Mouse (Mus musculus) midbrain, embryonic 14.5 days (tissue): ENCODE data around the gene Wipf1. TPM values are rescaled to one million over a fixed set of nuclear protein-coding genes. Genes with fewer than 3 reads are reported as not detected.

Experiments used
- ATAC-seq: fragments of 200-750 bp; cut with Nextera tagmentation; 2 replicates; pipeline ENCODE4 v1.8.0; 2017; ENCODE audit warnings: moderate number of reproducible peaks, moderate library complexity; ENCODE audit not compliant: low FRiP score, low TSS enrichment
- DNase-seq: peaks from one replicate; pipeline ENCODE4 v3.0.0-alpha.2; 2015
- H3K27ac ChIP-seq: fragments of 300-500 bp; sonication (generic); replicated peaks from 2 replicates; pipeline ENCODE4 v1.5.1; 2014; ENCODE audit warnings: mild to moderate bottlenecking, low read depth, low read length, moderate library complexity
- H3K27me3 ChIP-seq: fragments of 300-500 bp; sonication (generic); 2 replicates; pipeline ENCODE4 v1.6.1; 2014; ENCODE audit warnings: low read length, control low read depth, mixed read lengths; ENCODE audit not compliant: control insufficient read depth, insufficient read depth
- H3K36me3 ChIP-seq: fragments of 300-500 bp; sonication (generic); 2 replicates; pipeline ENCODE4 v1.6.1; 2014; ENCODE audit warnings: low read length, control low read depth; ENCODE audit not compliant: control insufficient read depth, insufficient read depth
- H3K4me1 ChIP-seq: fragments of 300-500 bp; sonication (generic); 2 replicates; pipeline ENCODE4 v1.6.1; 2014; ENCODE audit warnings: mild to moderate bottlenecking, antibody characterized with exemption, low read length, control low read depth; ENCODE audit not compliant: control insufficient read depth, insufficient read depth
- H3K4me2 ChIP-seq: fragments of 300-500 bp; sonication (generic); 2 replicates; pipeline ENCODE4 v1.6.1; 2014; ENCODE audit warnings: mild to moderate bottlenecking, low read length, moderate library complexity
- H3K4me3 ChIP-seq: fragments of 300-500 bp; sonication (generic); replicated peaks from 2 replicates; pipeline ENCODE4 v1.5.1; 2014; ENCODE audit warnings: low read depth, low read length
- H3K9ac ChIP-seq: fragments of 300-500 bp; sonication (generic); replicated peaks from 2 replicates; pipeline ENCODE4 v1.6.1; 2014; ENCODE audit warnings: mild to moderate bottlenecking, low read length, moderate library complexity
- H3K9me3 ChIP-seq: fragments of 300-500 bp; sonication (generic); 2 replicates; pipeline ENCODE4 v1.6.1; 2016; ENCODE audit warnings: low read length, control low read depth, mixed read lengths; ENCODE audit not compliant: control insufficient read depth
- WGBS: fragments of 180-500 bp; shearing (Covaris S2); extraction: QIAGEN DNeasy Blood & Tissue Kit; methylation state at CpG from one replicate; pipeline ENCODE4 v1.1.7; 2014; 5-methylcytosine and 5-hydroxymethylcytosine counted together
- polyA plus RNA-seq: library from polyadenylated mRNA; unstranded; fragments of >200 nt; fragmentation: Nextera tagmentation; extraction: Ambion mirVana; gene quantifications from 2 replicates; pipeline ENCODE4 v1.2.1, GENCODE M21; 2014

Gene Wipf1
- polyA plus RNA-seq, 1 experiment from 2014 or later = 2.8 TPM

DNA sequence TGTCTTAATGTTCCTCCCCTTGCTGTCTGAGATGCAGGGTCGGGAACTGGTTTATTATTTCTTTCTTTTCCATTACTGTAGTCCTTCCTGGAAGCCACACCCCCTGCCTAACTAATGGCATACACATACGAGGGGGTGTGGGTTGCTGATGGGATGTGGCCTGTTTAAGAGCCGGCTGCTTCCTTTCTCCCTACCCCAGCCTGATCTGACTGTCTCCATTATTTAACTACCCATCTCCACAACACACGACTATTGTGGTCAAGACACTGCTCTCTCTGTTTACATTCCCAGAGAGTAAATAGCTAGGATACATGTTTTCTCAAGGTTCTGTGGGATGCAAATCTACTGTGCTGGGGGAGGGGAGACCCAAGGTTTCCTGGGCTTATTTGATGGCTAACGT is 7.8 kb downstream of the Wipf1 start:
- H3K9ac ChIP-seq = no peak overlapping the region
- 43% methylated on average over 5 of the region's 5 CpGs for WGBS
- DNase-seq = no peak
- H3K4me1 ChIP-seq = no peaks in the 10 kb centered on the region
- ATAC-seq = no peak
- H3K9me3 ChIP-seq = no peaks in the 10 kb centered on the region
- no peak overlapping the region for H3K4me2 ChIP-seq
- H3K27me3 ChIP-seq = no peaks in the 10 kb centered on the region
- no peak overlapping the region for H3K4me3 ChIP-seq
- no peaks in the 10 kb centered on the region for H3K36me3 ChIP-seq
- no peak overlapping the region for H3K27ac ChIP-seq

- no peak overlapping the region for H3K9ac ChIP-seq
- no peak overlapping the region for H3K27ac ChIP-seq
- 86% methylated on average over 5 of the region's 5 CpGs for WGBS
- no peaks in the 10 kb centered on the region for H3K36me3 ChIP-seq
- H3K27me3 ChIP-seq = no peaks in the 10 kb centered on the region
- no peaks in the 10 kb centered on the region for H3K9me3 ChIP-seq
- DNase-seq = no peak
- no peak for ATAC-seq
- H3K4me2 ChIP-seq = no peak overlapping the region
- H3K4me3 ChIP-seq = no peak overlapping the region
- no peaks in the 10 kb centered on the region for H3K4me1 ChIP-seq
These were observed 10.6 kb downstream of the Wipf1 start for GRCm38 (mm10) chr2:73518966-73519365.

DNA sequence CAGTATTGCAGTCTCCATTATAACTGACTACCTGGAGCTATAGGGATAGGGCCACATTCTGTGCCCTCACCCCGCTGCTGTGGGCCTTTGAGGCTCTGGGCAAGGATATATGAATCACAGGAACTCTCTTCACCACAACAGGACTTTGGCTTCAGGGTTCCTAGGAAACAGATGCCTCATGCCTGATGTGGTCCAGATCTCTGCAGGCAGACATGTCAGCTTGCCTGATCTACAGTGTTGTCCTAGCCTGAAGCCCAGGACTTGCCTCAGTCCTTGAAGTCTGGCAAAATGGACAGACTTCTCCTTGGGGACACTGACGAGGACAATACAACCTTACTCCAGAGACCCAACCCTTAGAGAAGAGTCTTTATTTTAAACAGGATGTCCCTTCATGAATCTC is 11.2 kb downstream of the Wipf1 start:
- Histone ChIP-seq H3K4me2 (no peak overlapping the region), H3K27me3 (no peaks in the 10 kb centered on the region), H3K36me3 (no peaks in the 10 kb centered on the region), H3K9me3 (no peaks in the 10 kb centered on the region), H3K27ac (no peak overlapping the region), H3K4me3 (no peak overlapping the region), H3K9ac (no peak overlapping the region), H3K4me1 (no peaks in the 10 kb centered on the region)
- 93% methylated on average over 2 of the region's 2 CpGs for WGBS
- no peak for ATAC-seq
- DNase-seq = no peak

GRCm38 (mm10) chr2:73514178-73514577 is 15.4 kb downstream of the Wipf1 start:
- Histone ChIP-seq H3K9me3 (no peaks in the 10 kb centered on the region), H3K4me3 (no peak overlapping the region), H3K4me2 (no peak overlapping the region), H3K4me1 (no peaks in the 10 kb centered on the region), H3K9ac (no peak overlapping the region), H3K27ac (no peak overlapping the region), H3K27me3 (no peaks in the 10 kb centered on the region), H3K36me3 (no peaks in the 10 kb centered on the region)
- DNase-seq (no peak), ATAC-seq (no peak)
- WGBS = 92% methylated on average over 6 of the region's 6 CpGs

GRCm38 (mm10) chr2:73513204-73513749 is 16.3 kb downstream of the Wipf1 start:
- Histone ChIP-seq H3K4me2 (no peak overlapping the region), H3K9ac (no peak overlapping the region), H3K4me1 (no peaks in the 10 kb centered on the region), H3K36me3 (no peaks in the 10 kb centered on the region), H3K27ac (no peak overlapping the region), H3K4me3 (no peak overlapping the region), H3K27me3 (no peaks in the 10 kb centered on the region), H3K9me3 (no peaks in the 10 kb centered on the region)
- no peak for ATAC-seq
- 93% methylated on average over 2 of the region's 2 CpGs for WGBS
- no peak for DNase-seq

DNA sequence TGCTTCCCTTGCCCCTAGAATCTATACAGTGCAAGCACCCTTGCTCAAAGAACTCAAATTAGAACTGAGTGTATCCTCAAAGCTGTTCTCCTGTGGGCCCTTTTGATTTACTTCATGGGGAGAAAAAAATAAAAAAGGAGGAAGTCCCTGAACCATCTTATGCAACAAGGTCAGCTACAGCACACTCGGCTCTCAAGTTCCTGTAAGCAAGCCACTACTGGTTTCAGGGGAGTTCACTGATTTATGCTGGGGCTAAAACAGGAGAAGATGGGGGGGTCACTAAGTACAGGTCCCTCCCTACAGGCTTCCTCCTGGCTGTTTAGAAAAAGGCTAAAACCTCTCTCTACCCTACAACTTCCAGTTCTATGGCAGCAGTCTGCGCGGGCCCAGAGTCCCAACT is 17.5 kb downstream of the Wipf1 start:
- no peak overlapping the region for H3K27ac ChIP-seq
- DNase-seq (no peak), ATAC-seq (no peak)
- H3K36me3 ChIP-seq = no peaks in the 10 kb centered on the region
- no peaks in the 10 kb centered on the region for H3K27me3 ChIP-seq
- H3K9me3 ChIP-seq = no peaks in the 10 kb centered on the region
- no peak overlapping the region for H3K9ac ChIP-seq
- H3K4me1 ChIP-seq = no peaks in the 10 kb centered on the region
- 91% methylated on average over 3 of the region's 3 CpGs for WGBS
- no peak overlapping the region for H3K4me3 ChIP-seq
- H3K4me2 ChIP-seq = no peak overlapping the region

- WGBS = 93% methylated on average over 7 of the region's 7 CpGs
- no peaks in the 10 kb centered on the region for H3K9me3 ChIP-seq
- H3K36me3 ChIP-seq = no peaks in the 10 kb centered on the region
- ATAC-seq (no peak), DNase-seq (no peak)
- no peak overlapping the region for H3K9ac ChIP-seq
- H3K27me3 ChIP-seq = no peaks in the 10 kb centered on the region
- no peak overlapping the region for H3K27ac ChIP-seq
- no peak overlapping the region for H3K4me2 ChIP-seq
- H3K4me3 ChIP-seq = no peak overlapping the region
- H3K4me1 ChIP-seq = no peaks in the 10 kb centered on the region
These were observed 18.7 kb downstream of the Wipf1 start for GRCm38 (mm10) chr2:73510731-73511360.

DNA sequence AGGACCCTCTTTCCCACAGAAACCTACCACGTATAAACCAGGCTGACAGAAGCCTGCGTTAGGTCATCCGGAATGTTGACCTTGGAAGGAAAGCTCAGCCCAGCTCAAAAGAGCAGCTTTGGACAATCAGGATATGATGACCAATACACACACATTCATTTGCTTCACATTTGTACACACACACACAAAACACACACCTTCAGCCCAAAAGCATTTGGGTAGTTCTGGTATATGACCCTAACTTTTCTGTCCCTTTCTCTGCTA is 19.6 kb downstream of the Wipf1 start:
- DNase-seq = no peak
- H3K36me3 ChIP-seq = no peaks in the 10 kb centered on the region
- no peaks in the 10 kb centered on the region for H3K9me3 ChIP-seq
- no peak overlapping the region for H3K9ac ChIP-seq
- H3K4me3 ChIP-seq = no peak overlapping the region
- no peak overlapping the region for H3K4me2 ChIP-seq
- no peak for ATAC-seq
- no peaks in the 10 kb centered on the region for H3K27me3 ChIP-seq
- no peaks in the 10 kb centered on the region for H3K4me1 ChIP-seq
- WGBS = 90% methylated on average over 3 of the region's 3 CpGs
- H3K27ac ChIP-seq = no peak overlapping the region

DNA sequence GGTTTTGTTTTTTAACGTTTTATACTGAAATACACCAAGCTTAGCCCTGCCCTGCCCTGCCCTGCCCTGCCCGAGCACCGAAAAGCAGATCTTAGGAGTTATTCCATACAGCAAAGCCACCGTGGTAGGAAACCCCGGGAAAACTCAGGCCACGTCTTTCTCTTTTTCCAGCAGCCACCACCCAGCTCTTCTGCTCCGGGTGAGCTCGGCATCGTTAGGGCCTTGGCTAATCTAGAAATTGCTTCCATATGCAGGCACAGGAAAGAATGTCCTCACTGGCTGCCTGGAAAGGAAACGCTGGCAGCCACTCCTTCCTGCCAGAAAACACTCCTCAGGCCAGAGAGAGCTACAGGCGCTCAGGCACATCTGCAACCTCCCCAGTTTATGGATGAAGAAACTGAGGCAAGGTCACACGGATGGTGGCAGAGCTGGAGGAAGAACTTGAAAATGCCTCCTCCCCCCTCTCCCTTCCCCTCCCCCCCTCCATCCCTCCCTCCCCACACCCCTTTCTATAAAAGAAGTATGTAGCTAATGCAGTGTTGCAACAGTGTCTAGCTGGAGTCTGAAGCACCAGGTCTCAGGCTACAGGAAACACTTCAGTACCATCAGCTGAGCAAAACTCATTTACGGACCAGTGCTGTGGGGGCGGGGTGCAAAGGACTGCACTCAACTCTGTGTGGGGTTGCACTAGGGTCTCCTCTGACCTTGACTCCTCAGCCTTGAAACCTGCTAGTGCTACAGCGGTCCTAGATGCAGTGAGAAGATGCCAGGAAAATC is 20.1 kb downstream of the Wipf1 start:
- no peaks in the 10 kb centered on the region for H3K36me3 ChIP-seq
- H3K4me3 ChIP-seq = no peak overlapping the region
- no peak overlapping the region for H3K27ac ChIP-seq
- no peak overlapping the region for H3K4me2 ChIP-seq
- H3K4me1 ChIP-seq = no peaks in the 10 kb centered on the region
- no peaks in the 10 kb centered on the region for H3K27me3 ChIP-seq
- 87% methylated on average over 15 of the region's 15 CpGs for WGBS
- ATAC-seq (no peak), DNase-seq (no peak)
- H3K9ac ChIP-seq = no peak overlapping the region
- no peaks in the 10 kb centered on the region for H3K9me3 ChIP-seq
